Mouse (Mus musculus) kidney, adult 2 months (tissue): Measurements from ENCODE around the gene Gm6460. TPM values are rescaled to one million over a fixed set of nuclear protein-coding genes. Genes with fewer than 3 reads are reported as not detected.
"Not testable (repeated sequence)": the region's sequence is repeated elsewhere in the genome, so short reads cannot be mapped to it uniquely, and the experiment has no call there.

Experiments used
- DNase-seq: peaks from one replicate; pipeline ENCODE4 v3.0.0; 2021
- H3K27ac ChIP-seq: fragments of 200-500 bp; 2 replicates; pipeline ENCODE4 v1.5.1; 2012; ENCODE audit warnings: low read depth, low read length, control low read depth, inconsistent platforms; ENCODE audit not compliant: insufficient read depth
- H3K27me3 ChIP-seq: fragments of 200-500 bp; replicated peaks from 2 replicates; pipeline ENCODE4 v1.6.1; 2012; ENCODE audit warnings: mild to moderate bottlenecking, moderate library complexity, low read length, inconsistent platforms; ENCODE audit not compliant: control insufficient read depth, insufficient read depth
- H3K36me3 ChIP-seq: fragments of 200-500 bp; 2 replicates; pipeline ENCODE4 v1.6.1; 2012; ENCODE audit warnings: mild to moderate bottlenecking, moderate library complexity, low read length, inconsistent platforms; ENCODE audit not compliant: control insufficient read depth, insufficient read depth
- H3K4me1 ChIP-seq: fragments of 200-500 bp; 2 replicates; pipeline ENCODE4 v1.6.1; 2011; ENCODE audit warnings: low read length; ENCODE audit not compliant: control insufficient read depth, insufficient read depth
- H3K4me3 ChIP-seq: fragments of 200-500 bp; 2 replicates; pipeline ENCODE4 v1.5.1; 2011; ENCODE audit warnings: mild to moderate bottlenecking, low read depth, low read length, control low read depth; ENCODE audit not compliant: insufficient read depth
- WGBS: fragments of 180-500 bp; shearing (Covaris S2); methylation state at CpG from one replicate; pipeline ENCODE4 v1.1.7; 2018; 5-methylcytosine and 5-hydroxymethylcytosine counted together
- polyA plus RNA-seq: library from polyadenylated mRNA; depleted of rRNA; stranded (reverse); fragments of >200 nt; gene quantifications from 2 replicates; pipeline ENCODE4 v1.2.3, GENCODE M21; 2012; rRNA removed

Gene Gm6460
- not detected in 2 replicates for polyA plus RNA-seq

- not testable (repeated sequence) for H3K4me1 ChIP-seq
- WGBS: no CpG with 5 or more reads among the region's 3 CpGs
Measured at GRCm38 (mm10) chr5:11594613-11595012, at the start of gene Gm6460. Gm6460 (plus strand) TSS chr5:11594913.

More at GRCm38 (mm10) chr5:11594613-11595012, at the start of gene Gm6460:
- not testable (repeated sequence) for H3K27ac ChIP-seq, H3K27me3 ChIP-seq, H3K36me3 ChIP-seq, H3K4me3 ChIP-seq, DNase-seq

Other genes with a start within 250 kb of the Gm6460 start
- not detected in 2 replicates for gene Gm8897, start 178.5 kb upstream of the Gm6460 start, polyA plus RNA-seq
- gene Gm8906, start 92.2 kb upstream of the Gm6460 start, polyA plus RNA-seq: not detected in 2 replicates
- not detected in 2 replicates for gene Gm8922, start 87.0 kb downstream of the Gm6460 start, polyA plus RNA-seq
- not detected in 2 replicates for gene Gm8926, start 175.6 kb downstream of the Gm6460 start, polyA plus RNA-seq